Comparison of ENCODE assay signal across 15 mouse cellular contexts in genomic region chr1:88807901-88808300, GRCm38 (mm10).
"Had no signal": no experiment of that assay in that cellular context is flagged by ENCODE, and none has a peak within 500 bp of the region (broad histone marks: within the 10 kb centered on the region; RNA-seq: fewer than 3 reads in every experiment).

No protein-coding gene starts in this region.

- H3K4me3 ChIP-seq: lung, embryonic 15.5 days; megakaryocyte, embryonic 14.5 days; midbrain, embryonic 13.5 days; midbrain, embryonic 15.5 days; neural tube, embryonic 12.5 days; stomach, embryonic 15.5 days had no signal

- DNase-seq: lung, adult 2 months; lung, postnatal 14 days; lung, postnatal 36 days; right cerebral cortex, postnatal 14 days; thymus, adult 2 months; thymus, postnatal 25 days; thymus, postnatal 4 days had no signal

- H3K27me3 ChIP-seq: lung, embryonic 15.5 days; megakaryocyte, embryonic 14.5 days; midbrain, embryonic 13.5 days; midbrain, embryonic 15.5 days; neural tube, embryonic 12.5 days; stomach, embryonic 15.5 days had no signal

- H3K4me1 ChIP-seq: lung, embryonic 15.5 days; megakaryocyte, embryonic 14.5 days; stomach, embryonic 15.5 days had no signal

- H3K27ac ChIP-seq: lung, embryonic 15.5 days; macrophage; midbrain, embryonic 13.5 days; midbrain, embryonic 15.5 days; neural tube, embryonic 12.5 days; stomach, embryonic 15.5 days; stomach, postnatal 0 days had no signal

- H3K9me3 ChIP-seq: lung, embryonic 15.5 days; midbrain, embryonic 15.5 days; stomach, embryonic 15.5 days had no signal

- H3K9ac ChIP-seq: lung, embryonic 15.5 days; midbrain, embryonic 13.5 days; midbrain, embryonic 15.5 days; neural tube, embryonic 12.5 days; stomach, embryonic 15.5 days had no signal

- H3K36me3 ChIP-seq: lung, embryonic 15.5 days; midbrain, embryonic 13.5 days; midbrain, embryonic 15.5 days; neural tube, embryonic 12.5 days; stomach, embryonic 15.5 days had no signal
